Mouse (Mus musculus) kidney, postnatal 25 days (tissue): Measurements from ENCODE around the gene Qser1.

Experiments used
- DNase-seq, 2 experiments: peaks; one replicate each; pipeline ENCODE4 v3.0.0; 2021; ENCODE audit warnings: mixed read lengths in 2 of 2

Qser1 gene

DNA sequence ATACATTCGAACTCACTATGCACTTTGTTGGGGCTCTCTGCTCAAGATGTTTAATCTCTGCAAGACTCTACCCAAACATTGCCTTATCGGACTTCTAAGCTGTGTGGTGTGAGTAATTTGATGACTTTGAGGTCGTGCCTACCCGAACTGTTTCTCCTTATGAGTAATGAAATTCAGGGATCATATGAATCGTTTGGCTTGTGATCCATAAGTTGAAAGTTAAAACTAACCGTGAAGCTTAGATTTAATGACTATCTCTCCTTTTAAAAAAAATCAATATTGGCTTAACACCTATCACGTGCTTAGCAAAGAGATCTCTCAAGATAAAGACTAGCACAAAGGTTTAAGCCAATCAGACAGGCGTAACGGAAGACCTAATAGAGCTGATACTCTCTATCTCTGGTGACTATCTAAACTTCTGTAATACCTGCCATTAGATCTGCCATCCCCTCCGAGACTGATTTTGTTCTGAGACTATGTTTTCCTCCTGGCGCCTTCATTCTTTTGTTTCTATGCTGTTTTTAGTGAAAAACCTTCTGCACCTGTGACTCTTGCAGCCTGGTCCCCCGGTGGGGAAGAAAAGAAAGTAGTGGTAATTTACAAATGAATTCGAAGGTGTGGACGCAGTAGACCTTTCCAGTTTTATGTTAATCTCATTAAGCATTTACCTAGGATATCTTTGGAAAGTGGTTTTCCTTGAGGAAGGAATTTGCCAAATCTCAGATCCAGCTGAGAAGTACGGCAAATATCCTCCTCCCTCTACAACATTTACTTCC, 1.2 kb upstream of the Qser1 start:
- DNase-seq: no peak

DNA sequence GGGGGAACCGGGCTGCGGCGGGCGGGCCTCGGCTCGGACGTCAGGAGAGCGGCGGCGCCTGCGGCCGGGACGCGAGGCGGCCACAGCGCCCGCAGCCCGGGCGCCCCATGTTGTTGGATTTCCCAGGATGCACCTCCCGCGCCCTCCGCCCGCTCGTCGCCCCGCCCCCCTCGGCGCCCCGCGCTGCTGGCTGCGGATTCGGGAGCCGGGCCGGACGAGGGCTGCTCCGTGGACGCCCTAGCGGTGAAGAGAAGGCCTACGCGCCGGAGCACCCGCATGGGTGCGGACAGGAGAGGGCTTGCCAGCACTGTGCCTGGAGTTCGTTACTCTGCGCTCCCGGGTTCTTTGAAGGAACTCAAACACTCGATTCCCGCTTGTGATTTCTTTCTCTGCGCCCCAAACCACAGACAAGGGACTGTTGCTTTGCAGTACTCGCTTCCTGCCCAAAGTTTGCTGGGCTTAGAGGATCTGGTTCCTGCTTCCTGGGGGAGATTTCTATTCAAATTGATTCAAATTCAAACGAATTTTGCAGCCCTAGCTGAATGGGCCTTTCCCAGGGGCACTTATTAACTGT, 393 bp upstream of the Qser1 start:
- DNase-seq: peak; percentile 91 to 96

DNA sequence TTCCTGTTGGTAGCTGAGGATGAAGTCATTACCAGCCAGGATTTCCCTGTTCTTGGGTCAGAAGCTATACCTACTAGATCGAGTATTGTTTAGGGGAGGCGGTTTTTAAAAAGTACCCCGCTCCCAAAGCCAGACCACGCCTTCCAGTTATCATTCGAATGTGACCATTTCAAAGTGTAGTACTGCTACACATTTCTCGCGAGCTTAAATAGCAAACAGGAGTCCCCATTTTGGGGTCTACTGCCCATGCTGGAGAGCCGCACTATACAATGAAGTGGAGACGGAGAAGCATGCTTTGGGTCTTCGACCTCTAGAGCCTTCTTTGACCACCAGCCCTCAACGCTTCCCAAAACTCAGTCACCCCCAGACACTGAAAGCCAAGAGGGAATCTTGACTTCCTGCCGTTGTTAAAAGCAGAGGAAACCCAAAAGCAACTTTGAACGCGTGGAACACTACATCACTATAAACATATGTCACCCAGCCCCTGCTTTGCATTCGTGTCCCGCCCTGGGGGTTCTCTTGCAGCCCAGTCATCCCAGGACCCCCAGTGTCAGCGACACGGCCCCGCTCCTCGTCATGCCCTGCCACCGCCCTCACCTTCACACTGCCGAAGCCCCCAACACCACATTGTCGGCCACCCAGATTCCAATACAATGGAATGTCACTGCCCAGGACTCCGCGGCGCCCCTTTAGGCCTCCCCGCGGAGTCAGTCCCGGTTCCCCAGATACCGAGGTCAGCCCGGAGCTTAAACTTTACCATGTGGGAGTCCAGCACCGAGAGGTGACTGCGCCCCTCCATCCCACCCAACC, 794 bp downstream of the Qser1 start:
- DNase-seq: peak; percentile 24 to 52

DNA sequence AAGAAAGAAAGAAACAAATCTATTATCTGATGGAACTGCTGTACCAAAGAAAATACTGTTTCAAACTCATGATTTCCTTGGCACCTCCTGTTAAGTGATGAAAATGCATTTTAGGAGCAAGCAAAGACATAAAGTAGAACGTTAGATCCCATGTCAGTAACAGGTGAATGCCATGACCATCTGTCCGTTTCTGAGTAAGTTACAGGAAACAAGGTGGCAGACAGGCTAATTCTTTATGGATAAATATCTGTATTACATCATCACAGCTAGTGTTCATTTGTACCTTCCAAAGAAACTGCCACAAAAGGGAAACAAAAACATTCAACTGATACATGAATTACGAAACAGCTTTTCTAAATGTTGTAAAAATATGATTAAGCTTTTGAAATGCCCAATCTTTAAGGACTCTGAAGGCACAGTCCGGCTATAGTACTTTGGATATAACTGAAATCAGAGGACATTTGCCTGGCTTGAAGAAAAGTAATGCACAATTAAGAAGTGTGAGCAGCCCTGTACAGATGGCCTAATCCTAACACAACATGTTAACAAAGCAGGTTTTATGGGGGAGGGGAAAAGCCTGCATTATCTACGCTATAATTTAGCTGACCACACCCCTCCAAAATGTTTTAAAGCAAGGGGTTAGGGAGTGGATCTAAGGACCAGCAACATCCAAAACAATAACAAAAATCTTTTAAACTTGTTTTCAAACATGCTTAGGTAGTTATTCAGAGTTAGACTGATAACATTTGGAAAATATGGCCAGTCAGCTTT, 2.2 kb downstream of the Qser1 start:
- DNase-seq: no peak

DNA sequence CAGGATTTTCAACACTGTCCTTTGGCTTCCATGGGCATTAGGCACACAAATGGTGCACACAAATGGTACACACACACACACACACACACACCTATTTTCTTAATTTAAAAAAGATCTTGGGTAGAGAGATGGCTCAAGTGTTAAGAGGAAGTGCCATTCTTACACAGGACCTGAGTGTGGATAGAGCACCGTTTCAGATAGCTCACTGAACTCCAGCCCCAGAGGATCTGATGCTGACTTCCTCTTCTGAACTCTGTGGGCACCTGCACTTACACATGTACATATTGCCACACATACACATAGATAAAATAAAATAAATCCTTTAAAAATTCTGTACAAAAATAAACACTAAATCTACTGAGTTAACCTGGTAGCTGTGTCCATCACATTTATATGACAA, 11.1 kb downstream of the Qser1 start:
- no peak for DNase-seq

DNA sequence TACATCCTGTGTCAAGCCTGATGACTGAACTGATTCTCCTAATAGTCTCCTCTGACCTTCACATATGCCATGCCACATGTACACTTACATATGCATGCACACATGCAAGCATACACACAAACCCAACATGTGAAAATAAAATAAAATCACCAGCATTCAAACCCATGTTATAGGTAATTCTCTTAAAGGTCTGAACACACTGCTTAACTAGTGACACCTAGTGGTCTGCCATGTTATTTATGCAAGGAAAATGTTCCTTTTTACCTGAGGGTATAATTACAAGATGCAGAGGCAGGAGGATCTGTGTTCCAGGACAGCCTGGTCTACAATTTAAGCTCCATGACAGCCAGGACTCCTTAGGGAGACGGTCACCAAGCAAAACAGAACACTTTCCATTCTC, 41.8 kb downstream of the Qser1 start:
- no peak for DNase-seq

DNA sequence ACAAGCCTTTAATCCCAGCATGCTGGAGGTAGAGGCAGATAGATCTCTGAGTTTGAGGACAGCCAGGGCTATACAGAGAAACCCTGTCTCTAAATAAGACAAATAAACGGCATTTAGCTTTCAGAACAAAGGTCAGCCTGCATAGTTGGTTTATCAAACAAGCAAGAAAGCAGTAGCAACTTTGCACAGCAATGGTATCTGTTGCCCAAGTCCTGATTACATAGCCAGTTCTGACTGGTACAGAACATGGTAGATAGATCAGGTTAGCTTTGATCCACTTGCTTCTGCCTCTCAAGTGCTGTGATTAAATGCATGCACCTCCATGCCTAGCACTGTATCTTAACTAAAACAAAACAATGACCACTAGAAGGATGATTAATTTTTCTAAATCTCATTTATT, 47.9 kb downstream of the Qser1 start:
- no peak for DNase-seq

DNA sequence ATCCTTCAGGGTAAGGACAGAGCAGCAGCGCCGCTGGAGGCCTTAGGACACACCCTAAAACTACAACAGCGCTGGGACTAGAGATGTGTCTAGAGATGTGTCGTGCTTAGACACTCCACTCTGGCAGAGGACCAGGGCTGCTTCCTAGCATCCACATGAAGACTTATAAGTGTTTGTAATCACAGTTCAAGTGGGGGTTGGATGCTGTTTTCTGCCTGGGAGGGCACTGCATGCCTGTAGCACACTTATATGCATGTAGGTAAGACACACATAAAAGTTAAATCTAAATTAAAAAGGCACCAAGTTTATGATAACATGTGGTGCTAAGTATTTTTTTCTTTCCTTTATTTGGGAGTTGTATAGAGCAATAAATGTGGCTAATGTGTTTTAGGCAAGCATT, 52.5 kb downstream of the Qser1 start:
- no peak for DNase-seq

DNA sequence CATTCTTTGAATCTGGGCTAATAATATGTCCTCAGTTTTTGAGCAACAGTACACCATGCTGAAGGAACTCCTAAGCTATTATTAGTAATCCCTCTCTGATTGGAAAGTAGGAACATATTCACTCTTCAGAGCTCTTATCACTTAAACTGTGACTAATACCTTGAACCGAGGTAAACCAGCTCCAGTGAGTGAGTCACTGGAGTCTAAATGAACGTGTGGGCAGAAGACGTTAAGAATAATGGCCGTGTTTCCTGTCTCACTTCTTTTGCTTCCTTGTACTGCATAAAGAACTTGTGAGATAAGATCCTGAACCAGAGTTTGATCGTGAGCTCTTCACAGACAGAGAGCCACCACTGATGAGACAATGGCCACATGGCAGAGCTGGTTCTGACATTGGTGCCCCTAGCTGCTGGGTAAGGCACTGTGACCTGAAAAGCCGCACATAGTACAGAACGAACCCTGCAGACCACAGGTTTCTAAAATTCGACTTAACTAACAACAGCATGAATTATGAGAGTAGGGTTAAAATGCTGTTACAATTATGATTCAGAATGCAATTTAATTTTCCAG, 53.3 kb downstream of the Qser1 start:
- no peak for DNase-seq

DNA sequence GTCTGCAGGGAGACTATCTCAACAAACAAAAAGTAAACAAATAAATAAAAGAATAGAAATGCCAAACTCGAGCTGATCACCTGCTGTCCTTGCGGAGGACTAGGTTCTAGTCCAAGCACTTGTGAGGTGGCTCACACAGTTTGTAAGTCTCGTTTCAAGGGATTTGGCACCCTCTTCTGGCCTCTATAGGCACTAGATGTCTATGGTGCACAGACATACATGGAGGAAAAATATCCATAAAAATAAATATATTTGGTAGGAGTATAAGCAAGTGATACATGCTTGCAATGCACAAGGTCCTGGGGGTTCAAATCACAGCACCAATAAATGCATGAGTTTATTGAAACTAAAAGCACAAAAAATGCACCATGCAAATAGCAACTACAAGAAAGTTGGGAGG, 65.9 kb downstream of the Qser1 start:
- DNase-seq: peak in 1 of 2 experiments; percentile 33

DNA sequence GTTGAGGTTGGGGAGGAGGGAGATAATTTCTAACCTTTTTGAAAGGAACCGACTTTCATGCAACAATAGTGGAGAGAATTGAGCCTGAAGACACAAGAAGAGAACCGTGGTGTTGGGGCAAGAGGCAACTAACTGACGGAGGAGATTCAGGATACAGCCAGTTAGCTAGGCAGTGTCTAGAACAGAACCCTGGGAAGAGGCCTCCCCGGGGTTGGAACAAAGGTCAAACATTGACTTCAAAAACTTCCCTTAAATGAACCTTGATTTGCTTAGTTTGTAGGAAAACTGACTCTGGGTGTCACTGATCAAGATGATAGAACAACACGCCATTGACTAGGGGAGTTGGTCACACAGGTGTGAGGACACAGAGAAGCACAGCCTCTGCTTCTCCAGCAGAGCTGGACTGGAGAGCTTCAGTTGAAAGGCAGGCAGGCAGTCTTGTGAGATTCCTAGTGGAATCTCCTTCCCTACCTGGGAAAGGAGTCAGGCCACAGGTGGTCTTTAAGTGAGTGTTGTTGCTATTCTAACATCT, 67.8 kb downstream of the Qser1 start:
- peak in 1 of 2 experiments; percentile 38 for DNase-seq

DNA sequence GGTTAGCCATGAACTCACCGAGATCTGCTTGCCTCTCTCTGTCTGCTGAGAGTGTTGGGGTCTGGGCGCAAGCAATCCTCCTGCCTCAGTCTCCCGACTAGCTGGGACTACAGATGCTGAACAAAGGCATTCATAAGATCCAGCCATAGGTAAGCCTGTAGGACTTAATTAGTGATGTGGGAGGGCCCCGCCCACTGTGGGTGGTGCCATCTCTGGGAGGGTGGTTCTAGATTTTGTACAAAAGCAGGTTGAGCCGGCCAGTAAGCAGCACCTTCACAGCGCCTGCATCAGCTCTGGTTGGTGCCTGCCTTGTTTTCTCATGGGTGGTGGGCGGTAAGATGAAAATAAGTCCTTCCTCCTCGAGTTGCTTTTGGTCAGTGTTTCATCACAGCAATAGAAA, 70.3 kb downstream of the Qser1 start:
- peak; percentile 28 to 53 for DNase-seq

DNA sequence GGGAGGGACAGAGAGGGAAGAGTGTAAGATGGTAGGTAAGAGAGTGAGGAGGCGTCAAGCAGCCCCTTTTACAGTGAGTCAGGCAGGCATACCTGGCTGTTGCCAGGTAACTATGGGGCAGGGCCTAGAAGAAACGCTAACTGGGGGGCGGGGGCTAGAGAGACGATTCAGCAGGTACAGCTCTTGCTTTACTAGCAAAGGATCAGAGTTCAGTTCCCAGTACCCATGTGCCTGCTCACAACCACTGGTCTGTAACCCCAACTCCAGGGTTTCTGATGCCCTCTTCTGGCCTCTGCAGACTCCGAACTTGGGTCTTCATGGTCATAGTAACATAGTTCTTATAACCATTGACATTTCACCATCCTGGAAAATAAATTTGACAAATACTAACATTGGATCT, 72.6 kb downstream of the Qser1 start:
- DNase-seq: peak; percentile 47 to 76

DNA sequence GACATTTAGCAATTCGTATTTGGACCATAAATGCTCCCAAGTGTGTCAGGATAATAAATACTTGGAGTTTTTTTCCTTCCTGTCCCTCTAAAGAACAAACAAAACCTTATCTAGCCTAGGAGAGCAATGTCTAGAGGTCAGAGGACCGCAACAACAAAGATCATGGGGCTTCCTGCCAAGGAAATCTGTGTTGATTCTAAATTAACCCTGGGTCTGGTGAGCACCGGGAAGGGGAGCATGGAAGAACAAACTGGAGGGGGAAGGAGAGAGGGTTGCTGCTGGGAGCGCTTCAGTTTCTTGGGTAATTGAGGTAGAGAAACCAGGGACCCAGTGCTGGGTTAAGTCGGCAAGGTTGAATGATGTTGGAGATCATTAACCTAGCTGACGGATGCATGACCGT, 73.4 kb downstream of the Qser1 start:
- DNase-seq: peak; percentile 59 to 66

DNA sequence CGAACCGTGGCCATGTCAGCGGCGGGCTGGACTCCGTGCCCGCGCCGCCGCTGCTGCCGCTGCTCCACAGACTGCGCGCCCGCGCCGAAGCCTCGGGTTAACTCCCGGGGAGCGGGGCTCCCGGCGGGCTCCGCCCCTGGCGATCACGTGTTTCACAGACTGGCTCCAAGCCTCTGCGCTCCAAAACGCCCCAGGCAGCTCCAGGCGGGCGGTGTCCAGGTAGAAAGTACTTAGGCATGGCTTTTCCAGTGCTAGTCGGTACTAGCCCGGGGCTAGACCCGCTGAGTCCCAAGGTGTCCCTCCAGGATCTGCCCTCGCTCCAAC, 73.9 kb downstream of the Qser1 start, which contains the start of gene Depdc7:
TSS of gene Depdc7 (minus strand) at position 138 of the 324 bp plus-strand sequence.
- peak; percentile 95 to 96 for DNase-seq

DNA sequence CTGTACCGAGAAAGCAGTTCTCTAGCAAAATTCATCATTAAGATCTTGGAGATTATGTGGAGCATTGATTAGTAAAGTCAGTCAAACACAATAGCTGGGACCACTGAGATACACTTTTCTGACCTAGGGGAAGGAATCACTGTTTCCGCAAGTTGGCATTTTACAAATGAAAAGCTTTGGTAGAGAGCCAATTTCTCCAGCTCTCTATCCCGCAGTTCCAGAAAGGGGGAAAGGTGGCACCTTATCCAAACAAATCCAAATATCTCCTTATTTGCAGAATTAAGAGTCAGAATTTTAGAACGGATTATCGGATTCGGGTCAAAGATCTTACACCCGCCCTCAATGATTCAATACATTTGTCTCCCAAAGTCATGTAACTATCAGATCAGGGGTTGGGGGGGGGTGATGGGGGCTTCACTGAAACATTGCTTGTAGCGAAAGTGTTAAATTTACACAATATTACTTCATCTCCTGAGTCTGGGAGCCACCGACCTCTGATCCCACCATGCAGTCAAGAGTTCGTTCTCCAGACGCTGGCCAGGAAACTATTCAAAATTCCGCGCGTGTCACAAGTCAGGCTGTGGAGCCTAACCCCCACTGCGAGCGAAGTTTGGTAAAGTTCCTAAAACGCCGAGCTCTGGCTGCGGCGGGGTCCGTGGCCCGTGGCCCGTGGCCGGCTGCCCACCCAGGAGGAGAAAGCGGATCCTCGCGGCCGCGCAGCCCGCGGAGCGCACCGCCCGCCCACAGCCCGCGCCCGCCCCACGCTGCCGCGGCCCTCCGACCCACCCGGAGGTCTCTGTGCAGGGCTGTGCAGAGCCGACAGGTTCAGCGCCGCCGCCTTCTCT, 74.4 kb downstream of the Qser1 start:
- DNase-seq: peak; percentile 37 to 60

DNA sequence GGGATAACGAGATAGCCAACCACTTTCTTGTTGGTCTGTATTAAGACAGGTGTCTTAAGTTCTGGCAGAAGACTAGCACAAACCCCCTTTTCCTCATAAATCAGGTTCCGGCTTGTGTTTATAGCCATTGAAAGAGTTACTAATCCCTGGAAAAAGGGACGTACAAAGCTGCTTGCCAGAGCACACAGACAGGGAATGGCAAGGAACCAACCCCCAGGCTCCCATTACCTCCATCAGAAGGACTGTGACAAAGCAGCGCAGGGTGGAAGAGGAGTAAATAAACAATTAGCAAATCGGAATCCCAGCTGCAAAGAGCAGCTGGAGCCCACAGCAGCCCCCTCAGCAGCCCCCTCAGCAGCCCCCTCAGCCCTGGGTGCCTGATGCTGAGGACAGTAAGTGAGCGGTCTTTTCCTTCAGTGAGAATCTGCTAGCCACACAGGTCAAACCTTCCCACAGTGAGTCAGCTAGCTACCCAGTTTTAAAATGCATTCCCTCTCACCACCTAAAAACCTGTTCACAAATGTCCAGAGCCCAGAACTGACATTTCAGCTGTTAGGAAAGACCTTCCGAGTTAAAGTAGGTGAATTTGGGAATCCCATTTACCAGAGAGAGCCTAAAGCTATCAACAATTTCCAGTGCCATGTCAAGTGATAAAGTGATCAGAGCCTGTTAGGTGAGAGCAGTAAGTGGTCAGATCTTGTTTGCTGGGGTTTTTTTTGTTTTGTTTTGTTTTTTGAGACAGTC, 75.4 kb downstream of the Qser1 start:
- no peak for DNase-seq

DNA sequence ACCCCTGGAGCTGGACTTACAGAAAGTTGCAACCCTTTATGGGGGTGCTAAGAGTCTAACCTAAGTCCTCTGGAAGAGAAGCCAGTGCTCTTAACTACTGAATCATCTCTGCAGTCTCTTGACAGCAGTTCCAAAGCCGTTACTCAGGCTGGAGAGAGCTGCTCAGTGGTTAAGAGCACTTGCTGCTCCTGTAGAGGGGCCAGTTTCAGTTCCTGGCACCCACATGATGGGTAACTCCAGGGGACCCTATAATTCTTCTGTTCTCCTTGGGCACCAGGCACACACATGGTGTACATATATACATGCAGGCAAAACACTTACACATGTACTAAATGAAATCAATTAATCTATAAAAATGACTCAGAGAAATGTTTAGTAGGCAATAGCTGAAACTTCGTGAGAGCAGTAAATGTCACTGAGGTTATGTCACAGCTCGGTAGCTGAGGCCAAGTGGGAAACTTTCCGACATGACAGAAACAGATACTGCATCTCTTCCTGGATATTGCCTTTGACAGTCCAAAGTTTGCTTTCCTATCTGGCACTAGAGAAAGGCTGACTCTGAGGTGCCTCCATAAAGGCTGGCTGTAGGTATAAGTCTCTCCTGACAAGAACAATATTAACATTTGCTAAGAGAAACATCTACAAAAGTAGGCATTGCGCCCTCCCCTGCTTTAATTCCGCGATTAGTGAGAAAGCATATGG, 76.2 kb downstream of the Qser1 start:
- no peak for DNase-seq

DNA sequence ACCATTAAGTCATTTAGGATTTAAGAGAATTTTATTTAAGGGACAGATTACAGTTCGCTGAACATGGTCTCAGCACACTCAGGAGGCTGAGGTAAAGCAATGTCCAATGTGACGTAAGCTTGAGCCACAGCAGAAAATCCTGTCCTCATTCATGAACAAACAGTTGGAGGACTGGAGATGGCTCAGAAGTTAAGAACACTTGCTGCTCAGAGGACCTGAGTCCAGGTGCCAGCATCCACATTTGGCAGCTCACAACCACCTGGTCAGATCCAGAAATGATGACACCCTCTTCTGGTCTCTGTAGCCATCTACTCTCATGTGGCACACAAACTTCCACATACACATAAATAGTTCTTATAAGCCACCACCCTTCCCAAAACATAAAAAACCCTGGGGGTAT, 76.9 kb downstream of the Qser1 start:
- no peak for DNase-seq

DNA sequence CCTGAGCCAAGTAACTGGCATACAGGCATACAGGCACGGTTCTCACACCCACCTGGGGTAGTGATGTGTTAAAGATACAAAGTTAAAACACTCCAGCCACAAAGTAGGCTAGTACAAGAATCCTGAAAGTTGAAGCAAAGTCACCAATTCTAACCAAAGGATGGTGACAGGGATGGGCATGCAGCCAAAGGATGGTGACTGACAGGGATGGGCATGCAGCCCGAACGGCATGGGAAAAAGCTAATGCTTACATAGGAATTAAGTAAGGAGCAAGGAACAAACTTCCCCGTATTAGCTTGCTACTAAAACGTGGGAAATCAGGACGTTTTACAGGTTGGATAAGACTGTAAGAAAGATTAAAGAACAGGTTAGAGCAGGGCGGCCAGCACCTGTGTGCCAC, 80.3 kb downstream of the Qser1 start:
- peak in 1 of 2 experiments; percentile 30 for DNase-seq
